Mouse (Mus musculus) spleen, adult 2 months (tissue): ENCODE measurements around the gene Slc22a3. TPM values are rescaled to one million over a fixed set of nuclear protein-coding genes. Genes with fewer than 3 reads are reported as not detected.

Source experiments
- DNase-seq, 2 experiments: peaks; one replicate each; pipeline versions ENCODE4 v3.0.0 to v3.0.0-alpha.2; 2012 to 2021; ENCODE audit warnings: low spot score in 2 of 2, low read depth in 1 of 2
- H3K27ac ChIP-seq: fragments of 200-500 bp; 2 replicates; pipeline ENCODE4 v1.5.1; 2012; ENCODE audit warnings: low read length, inconsistent platforms; ENCODE audit not compliant: insufficient read depth
- H3K27me3 ChIP-seq: fragments of 200-500 bp; 2 replicates; pipeline ENCODE4 v1.6.1; 2012; ENCODE audit warnings: mild to moderate bottlenecking, moderate library complexity, low read length, inconsistent platforms; ENCODE audit not compliant: control insufficient read depth, insufficient read depth
- H3K36me3 ChIP-seq: fragments of 200-500 bp; 2 replicates; pipeline ENCODE4 v1.6.1; 2012; ENCODE audit warnings: mild to moderate bottlenecking, low read length, inconsistent platforms; ENCODE audit not compliant: control insufficient read depth, insufficient read depth
- H3K4me1 ChIP-seq: fragments of 200-500 bp; 2 replicates; pipeline ENCODE4 v1.6.1; 2011; ENCODE audit warnings: inconsistent platforms; ENCODE audit not compliant: control insufficient read depth, insufficient read depth, insufficient read length
- H3K4me3 ChIP-seq: fragments of 200-500 bp; 2 replicates; pipeline ENCODE4 v1.5.1; 2011; ENCODE audit warnings: mild to moderate bottlenecking, inconsistent platforms; ENCODE audit not compliant: insufficient read depth, insufficient read length; ENCODE audit errors: extremely low read depth
- CTCF ChIP-seq: fragments of 200-500 bp; IDR thresholded peaks from 2 replicates; pipeline ENCODE4 v1.5.1; 2011; ENCODE audit warnings: mild to moderate bottlenecking, inconsistent platforms; ENCODE audit not compliant: insufficient read depth, insufficient read length, insufficient replicate concordance; ENCODE audit errors: extremely low read depth
- POLR2A ChIP-seq: fragments of 200-500 bp; IDR thresholded peaks from 2 replicates; pipeline ENCODE4 v1.6.1; 2011; ENCODE audit warnings: low read depth, low read length, inconsistent platforms
- WGBS: fragments of 180-500 bp; shearing (Covaris S2); methylation state at CpG from one replicate; pipeline ENCODE4 v1.1.7; 2018; 5-methylcytosine and 5-hydroxymethylcytosine counted together
- polyA plus RNA-seq: library from polyadenylated mRNA; depleted of rRNA; stranded (reverse); fragments of >200 nt; gene quantifications from 2 replicates; pipeline ENCODE4 v1.2.3, GENCODE M21; 2012; rRNA removed

Gene Slc22a3
- polyA plus RNA-seq, 1 experiment = 2.1 TPM

DNA sequence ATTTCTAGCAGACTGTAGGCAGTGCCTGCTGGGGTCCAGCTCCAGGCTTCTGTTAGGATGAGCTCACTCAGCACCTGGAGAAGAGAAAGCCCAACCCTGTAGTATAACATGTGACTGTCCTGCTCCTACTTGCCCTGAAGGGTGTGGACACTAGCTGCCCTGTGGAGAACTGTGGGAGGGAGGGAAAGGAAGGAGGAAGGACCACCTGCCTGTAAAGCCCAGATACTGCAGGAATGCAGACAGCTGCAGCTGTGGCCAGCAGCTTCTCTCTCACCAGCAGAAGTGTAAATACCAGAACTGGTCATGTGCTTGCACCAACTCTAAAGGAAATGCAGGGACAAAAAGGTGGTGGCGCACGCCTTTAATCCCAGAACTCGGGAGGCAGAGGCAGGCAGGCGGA is 137.2 kb downstream of the Slc22a3 start:
- H3K27ac ChIP-seq = no peak overlapping the region
- H3K36me3 ChIP-seq = no peaks in the 10 kb centered on the region
- no peaks in the 10 kb centered on the region for H3K4me1 ChIP-seq
- no peak for TF ChIP-seq POLR2A
- H3K4me3 ChIP-seq = no peak overlapping the region
- no peaks in the 10 kb centered on the region for H3K27me3 ChIP-seq
- 69% methylated on average over 4 of the region's 4 CpGs for WGBS
- DNase-seq = no peak

DNA sequence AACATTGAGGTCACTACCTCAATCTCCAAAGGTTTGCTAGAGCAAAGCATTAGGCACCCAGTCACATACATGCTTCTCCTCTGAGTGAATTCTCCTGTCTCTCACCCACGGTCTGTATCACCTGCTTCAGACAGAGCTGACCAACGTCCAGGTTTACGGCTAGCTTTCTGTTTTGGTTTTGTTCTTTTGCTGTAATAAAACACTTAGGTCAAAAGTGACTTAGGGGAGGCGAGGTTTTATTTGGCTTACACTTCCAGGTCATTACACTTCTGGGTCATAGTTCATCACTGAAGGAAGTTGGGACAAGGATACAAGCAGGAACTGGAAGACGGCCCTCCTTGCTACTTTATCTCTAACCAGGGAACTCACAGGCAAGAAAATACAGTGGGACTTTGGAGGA is 138.1 kb downstream of the Slc22a3 start:
- no peak overlapping the region for H3K4me3 ChIP-seq
- H3K4me1 ChIP-seq = no peaks in the 10 kb centered on the region
- no peaks in the 10 kb centered on the region for H3K27me3 ChIP-seq
- no peak for DNase-seq
- TF ChIP-seq CTCF (no peak), POLR2A (no peak)
- 66% methylated on average over 5 of the region's 5 CpGs for WGBS
- no peak overlapping the region for H3K27ac ChIP-seq
- H3K36me3 ChIP-seq = no peaks in the 10 kb centered on the region

Other genes starting within 250 kb of the Slc22a3 start
- gene Map3k4, start 188.9 kb downstream of the Slc22a3 start, polyA plus RNA-seq = 18.4 and 35.1 TPM in 2 replicates
- gene Plg, start 129.1 kb downstream of the Slc22a3 start, polyA plus RNA-seq = 0.07 and 0.08 TPM in 2 replicates
- gene Slc22a2, start 76.4 kb upstream of the Slc22a3 start, polyA plus RNA-seq = 0.05 and 0.19 TPM in 2 replicates
- 0.04 TPM in 2 replicates for gene Slc22a1, start 168.1 kb upstream of the Slc22a3 start, polyA plus RNA-seq